Mouse (Mus musculus): ENCODE data around the gene Rnf144b. TPM values are rescaled to one million over a fixed set of nuclear protein-coding genes. Genes with fewer than 3 reads are reported as not detected.

Gene Rnf144b
- polyA plus RNA-seq, 1 experiment = 8.3 TPM

- peaks cover 1% of the 10 kb centered on the region; the same call in 1 of the 2 replicates for H3K4me1 ChIP-seq (ENCODE audit: control insufficient read depth, insufficient read depth, low read length)
- no peak overlapping the region for H3K27ac ChIP-seq (ENCODE audit: control insufficient read depth, insufficient read depth, low read depth, low read length, poor library complexity)
- TF ChIP-seq POLR2A (IDR thresholded peaks at IDR 0.05; ENCODE audit: borderline replicate concordance, control insufficient read depth, low read depth, low read length) (no peak), CTCF (IDR thresholded peaks at IDR 0.05; ENCODE audit: control insufficient read depth, insufficient read depth, low read length) (no peak)
- H3K4me3 ChIP-seq (replicated peaks; ENCODE audit: control insufficient read depth, low read depth, low read length) = no peak overlapping the region
- 41% methylated on average over 6 of the region's 6 CpGs for WGBS
Measured at GRCm38 (mm10) chr13:47232163-47232562, 109.7 kb downstream of the Rnf144b start.

GRCm38 (mm10) chr13:47237376-47237775 lies 114.9 kb downstream of the Rnf144b start:
- WGBS = 88% methylated on average over 8 of the region's 8 CpGs
- no peak overlapping the region for H3K4me3 ChIP-seq (replicated peaks; ENCODE audit: control insufficient read depth, low read depth, low read length)
- no peak overlapping the region for H3K27ac ChIP-seq (ENCODE audit: control insufficient read depth, insufficient read depth, low read depth, low read length, poor library complexity)
- TF ChIP-seq CTCF (IDR thresholded peaks at IDR 0.05; ENCODE audit: control insufficient read depth, insufficient read depth, low read length) (no peak), POLR2A (IDR thresholded peaks at IDR 0.05; ENCODE audit: borderline replicate concordance, control insufficient read depth, low read depth, low read length) (no peak)
- no peaks in the 10 kb centered on the region; the same call in 1 of the 2 replicates for H3K4me1 ChIP-seq (ENCODE audit: control insufficient read depth, insufficient read depth, low read length)

GRCm38 (mm10) chr13:47238131-47238530 lies 115.7 kb downstream of the Rnf144b start:
- Histone ChIP-seq H3K4me3 (replicated peaks; ENCODE audit: control insufficient read depth, low read depth, low read length) (no peak overlapping the region), H3K27ac (ENCODE audit: control insufficient read depth, insufficient read depth, low read depth, low read length, poor library complexity) (no peak overlapping the region), H3K4me1 (ENCODE audit: control insufficient read depth, insufficient read depth, low read length) (no peaks in the 10 kb centered on the region)
- no peak for TF ChIP-seq CTCF (IDR thresholded peaks at IDR 0.05; ENCODE audit: control insufficient read depth, insufficient read depth, low read length)
- 87% methylated on average over 17 of the region's 17 CpGs for WGBS

- 88% methylated on average over 6 of the region's 6 CpGs for WGBS
- TF ChIP-seq CTCF (IDR thresholded peaks at IDR 0.05; ENCODE audit: control insufficient read depth, insufficient read depth, low read length) (no peak), POLR2A (IDR thresholded peaks at IDR 0.05; ENCODE audit: borderline replicate concordance, control insufficient read depth, low read depth, low read length) (no peak)
Measured at GRCm38 (mm10) chr13:47243569-47243968, 121.1 kb downstream of the Rnf144b start.

GRCm38 (mm10) chr13:47244771-47245170 lies 122.3 kb downstream of the Rnf144b start:
- 65% methylated on average over 11 of the region's 11 CpGs for WGBS
- H3K4me3 ChIP-seq (replicated peaks; ENCODE audit: control insufficient read depth, low read depth, low read length) = no peak overlapping the region
- no peak for TF ChIP-seq CTCF (IDR thresholded peaks at IDR 0.05; ENCODE audit: control insufficient read depth, insufficient read depth, low read length)
- TF ChIP-seq POLR2A (IDR thresholded peaks at IDR 0.05; ENCODE audit: borderline replicate concordance, control insufficient read depth, low read depth, low read length) = no peak
- H3K4me1 ChIP-seq (ENCODE audit: control insufficient read depth, insufficient read depth, low read length) = no peaks in the 10 kb centered on the region
- H3K27ac ChIP-seq (ENCODE audit: control insufficient read depth, insufficient read depth, low read depth, low read length, poor library complexity) = no peak overlapping the region

More at GRCm38 (mm10) chr13:47243569-47243968, 121.1 kb downstream of the Rnf144b start:
- H3K27ac ChIP-seq (ENCODE audit: control insufficient read depth, insufficient read depth, low read depth, low read length, poor library complexity) = no peak overlapping the region
- no peak overlapping the region for H3K4me3 ChIP-seq (replicated peaks; ENCODE audit: control insufficient read depth, low read depth, low read length)
- H3K4me1 ChIP-seq (ENCODE audit: control insufficient read depth, insufficient read depth, low read length) = no peaks in the 10 kb centered on the region

GRCm38 (mm10) chr13:47246459-47246858 lies 124.0 kb downstream of the Rnf144b start:
- Histone ChIP-seq H3K27ac (ENCODE audit: control insufficient read depth, insufficient read depth, low read depth, low read length, poor library complexity) (no peak overlapping the region), H3K4me1 (ENCODE audit: control insufficient read depth, insufficient read depth, low read length) (peaks cover 3% of the 10 kb centered on the region), H3K4me3 (replicated peaks; ENCODE audit: control insufficient read depth, low read depth, low read length) (no peak overlapping the region)
- 85% methylated on average over 10 of the region's 10 CpGs for WGBS
- TF ChIP-seq POLR2A (IDR thresholded peaks at IDR 0.05; ENCODE audit: borderline replicate concordance, control insufficient read depth, low read depth, low read length) = no peak
- no peak for TF ChIP-seq CTCF (IDR thresholded peaks at IDR 0.05; ENCODE audit: control insufficient read depth, insufficient read depth, low read length)

GRCm38 (mm10) chr13:47247156-47247800 lies 124.8 kb downstream of the Rnf144b start:
- Histone ChIP-seq H3K27ac (ENCODE audit: control insufficient read depth, insufficient read depth, low read depth, low read length, poor library complexity) (no peak overlapping the region), H3K4me3 (replicated peaks; ENCODE audit: control insufficient read depth, low read depth, low read length) (no peak overlapping the region), H3K4me1 (ENCODE audit: control insufficient read depth, insufficient read depth, low read length) (peaks cover 3% of the 10 kb centered on the region)
- WGBS = 79% methylated on average over 13 of the region's 13 CpGs
- TF ChIP-seq POLR2A (IDR thresholded peaks at IDR 0.05; ENCODE audit: borderline replicate concordance, control insufficient read depth, low read depth, low read length) (no peak), CTCF (IDR thresholded peaks at IDR 0.05; ENCODE audit: control insufficient read depth, insufficient read depth, low read length) (no peak)

- H3K4me3 ChIP-seq (replicated peaks; ENCODE audit: control insufficient read depth, low read depth, low read length) = no peak overlapping the region
- no peak for TF ChIP-seq CTCF (IDR thresholded peaks at IDR 0.05; ENCODE audit: control insufficient read depth, insufficient read depth, low read length)
- no peak for TF ChIP-seq POLR2A (IDR thresholded peaks at IDR 0.05; ENCODE audit: borderline replicate concordance, control insufficient read depth, low read depth, low read length)
- WGBS = 84% methylated on average over 8 of the region's 8 CpGs
- no peak overlapping the region for H3K27ac ChIP-seq (ENCODE audit: control insufficient read depth, insufficient read depth, low read depth, low read length, poor library complexity)
- H3K4me1 ChIP-seq (ENCODE audit: control insufficient read depth, insufficient read depth, low read length) = peaks cover 3% of the 10 kb centered on the region
Measured at GRCm38 (mm10) chr13:47248289-47249010, 126.0 kb downstream of the Rnf144b start.

All from bone marrow, adult 2 months (tissue).